Mouse (Mus musculus) erythroblast, adult 5-6 weeks (primary cell): ENCODE measurements around the gene Caly. TPM values are rescaled to one million over a fixed set of nuclear protein-coding genes. Genes with fewer than 3 reads are reported as not detected.

Experiments used
- ATAC-seq: replicated peaks from 2 replicates; pipeline ENCODE4 v1.8.0; 2016; ENCODE audit warnings: moderate number of reproducible peaks, mild to moderate bottlenecking, moderate TSS enrichment, inconsistent platforms; ENCODE audit not compliant: poor library complexity, low FRiP score, severe bottlenecking
- total RNA-seq, 2 experiments: library from RNA; stranded (forward) in 1 of 2; stranded (reverse) in 1 of 2; fragments of 150-400 nt in 1 of 2; fragments of 200-764, 138-1000 nt in 1 of 2; gene quantifications; 2 replicates each; pipeline versions ENCODE4 v1.2.3 to v1.2.4; 2015 to 2017; ENCODE audit warnings: low replicate concordance in 2 of 2

Caly gene
- total RNA-seq, 2 experiments from 2014 or later = not detected

GRCm38 (mm10) chr7:140048361-140049114, 33.8 kb downstream of the Caly start, which contains the start of gene Msx3:
TSS of gene Msx3 (minus strand) at chr7:140049089.
- ATAC-seq = no peak

- ATAC-seq = no peak
Observed at GRCm38 (mm10) chr7:140047811-140048311, 34.5 kb downstream of the Caly start.

DNA sequence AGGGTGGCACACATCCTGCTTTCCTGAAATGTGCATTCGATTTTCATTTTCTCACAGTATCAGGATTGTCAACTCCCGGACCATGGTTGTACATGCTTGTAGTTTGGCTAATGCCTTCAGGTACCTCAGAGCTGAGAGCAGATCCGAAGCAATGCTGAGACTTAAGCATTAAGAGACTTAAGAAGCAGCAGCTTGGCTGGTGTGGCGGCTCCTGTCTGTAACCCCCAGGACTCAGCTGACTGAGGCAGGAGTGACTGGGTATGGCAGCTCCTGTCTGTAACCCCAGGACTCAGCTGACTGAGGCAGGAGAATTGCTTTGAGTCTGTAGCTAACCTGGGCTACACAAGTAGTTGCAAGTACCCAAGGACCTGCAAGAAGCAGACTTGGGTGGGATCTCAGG, 36.8 kb downstream of the Caly start:
- no peak for ATAC-seq

- no peak for ATAC-seq
Observed at GRCm38 (mm10) chr7:140042728-140043127, 39.6 kb downstream of the Caly start.

- 0 out of 2 replicates have a peak, but pooled peaks have one; percentile 8 for ATAC-seq
Observed at GRCm38 (mm10) chr7:140037171-140037555, 45.2 kb downstream of the Caly start.

- peak; percentile 93 for ATAC-seq
Observed at GRCm38 (mm10) chr7:140036281-140037170, 45.8 kb downstream of the Caly start, which contains the start of the genes Zfp511 and Tubgcp2. TSS of gene Zfp511 (plus strand) at chr7:140036391. TSS of gene Tubgcp2 (minus strand) at chr7:140036669.

DNA sequence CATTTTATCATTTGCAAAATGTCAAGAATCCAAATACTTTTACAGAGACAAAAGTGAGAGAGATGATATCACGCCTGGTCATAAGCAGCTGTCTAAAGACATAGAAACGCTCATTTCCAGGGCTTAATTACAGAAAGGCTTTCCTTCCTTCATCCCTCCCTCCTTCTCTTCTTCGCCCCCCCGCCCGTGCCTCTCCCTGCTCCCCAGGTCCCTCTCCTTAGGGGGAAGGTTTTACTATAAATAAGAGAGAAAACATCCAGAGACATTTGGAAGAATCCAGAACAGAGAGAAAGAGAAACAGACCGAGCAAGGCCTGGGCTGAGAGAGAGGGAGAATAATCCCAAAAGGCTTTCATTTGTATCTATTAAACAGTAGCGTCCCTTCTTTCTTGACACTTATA, 46.9 kb downstream of the Caly start:
- ATAC-seq = no peak

GRCm38 (mm10) chr7:140033386-140033785, 49.0 kb downstream of the Caly start:
- ATAC-seq = no peak

GRCm38 (mm10) chr7:140032366-140032765, 50.0 kb downstream of the Caly start:
- ATAC-seq = no peak

GRCm38 (mm10) chr7:140031771-140032170, 50.6 kb downstream of the Caly start:
- ATAC-seq = no peak

Other genes with a start within 250 kb of the Caly start
- gene Adgra1, start 248.4 kb downstream of the Caly start, total RNA-seq (2015; ENCODE audit: low replicate concordance) = not detected in 2 replicates
- gene Adgra1, start 248.4 kb downstream of the Caly start, total RNA-seq (2017; ENCODE audit: low replicate concordance) = not detected in 2 replicates
- not detected in 2 replicates for gene Kndc1, start 187.9 kb downstream of the Caly start, total RNA-seq (2015; ENCODE audit: low replicate concordance)
- gene Kndc1, start 187.9 kb downstream of the Caly start, total RNA-seq (2017; ENCODE audit: low replicate concordance) = not detected in 2 replicates
- gene Utf1, start 138.8 kb downstream of the Caly start, total RNA-seq (2015; ENCODE audit: low replicate concordance) = not detected in 2 replicates
- not detected in 2 replicates for gene Utf1, start 138.8 kb downstream of the Caly start, total RNA-seq (2017; ENCODE audit: low replicate concordance)
- not detected in 2 replicates for gene 6430531B16Rik, start 103.8 kb downstream of the Caly start, total RNA-seq (2015; ENCODE audit: low replicate concordance)
- gene 6430531B16Rik, start 103.8 kb downstream of the Caly start, total RNA-seq (2017; ENCODE audit: low replicate concordance) = 2.0 TPM in 1 of 2 replicates, not detected in the other
- 6.9 and 8.3 TPM in 2 replicates for gene Adam8, start 90.0 kb downstream of the Caly start, total RNA-seq (2015; ENCODE audit: low replicate concordance)
- gene Adam8, start 90.0 kb downstream of the Caly start, total RNA-seq (2017; ENCODE audit: low replicate concordance) = 7.3 and 7.8 TPM in 2 replicates
- 11.5 and 12.5 TPM in 2 replicates for gene Zfp511, start 46.2 kb downstream of the Caly start, total RNA-seq (2015; ENCODE audit: low replicate concordance)
- gene Zfp511, start 46.2 kb downstream of the Caly start, total RNA-seq (2017; ENCODE audit: low replicate concordance) = 5.8 and 6.6 TPM in 2 replicates
- 9.4 and 14.6 TPM in 2 replicates for gene Tubgcp2, start 45.9 kb downstream of the Caly start, total RNA-seq (2015; ENCODE audit: low replicate concordance)
- 8.3 and 9.6 TPM in 2 replicates for gene Tubgcp2, start 45.9 kb downstream of the Caly start, total RNA-seq (2017; ENCODE audit: low replicate concordance)
- not detected in 2 replicates for gene Msx3, start 33.5 kb downstream of the Caly start, total RNA-seq (2015; ENCODE audit: low replicate concordance)
- not detected in 2 replicates for gene Msx3, start 33.5 kb downstream of the Caly start, total RNA-seq (2017; ENCODE audit: low replicate concordance)
- not detected in 2 replicates for gene Prap1, start 10.8 kb upstream of the Caly start, total RNA-seq (2015; ENCODE audit: low replicate concordance)
- gene Prap1, start 10.8 kb upstream of the Caly start, total RNA-seq (2017; ENCODE audit: low replicate concordance) = not detected in 2 replicates
- 6.1 TPM in 1 of 2 replicates, not detected in the other for gene Fuom, start 19.9 kb upstream of the Caly start, total RNA-seq (2015; ENCODE audit: low replicate concordance)
- 2.1 TPM in 1 of 2 replicates, not detected in the other for gene Fuom, start 19.9 kb upstream of the Caly start, total RNA-seq (2017; ENCODE audit: low replicate concordance)
- 0.84 and 3.3 TPM in 2 replicates for gene Paox, start 33.3 kb upstream of the Caly start, total RNA-seq (2015; ENCODE audit: low replicate concordance)
- gene Paox, start 33.3 kb upstream of the Caly start, total RNA-seq (2017; ENCODE audit: low replicate concordance) = 1.2 and 7.9 TPM in 2 replicates
- gene Echs1, start 33.9 kb upstream of the Caly start, total RNA-seq (2015; ENCODE audit: low replicate concordance) = 12.5 and 23.4 TPM in 2 replicates
- gene Echs1, start 33.9 kb upstream of the Caly start, total RNA-seq (2017; ENCODE audit: low replicate concordance) = 9.2 and 25.3 TPM in 2 replicates
- 2.1 and 2.5 TPM in 2 replicates for gene Mtg1, start 55.0 kb upstream of the Caly start, total RNA-seq (2015; ENCODE audit: low replicate concordance)
- gene Mtg1, start 55.0 kb upstream of the Caly start, total RNA-seq (2017; ENCODE audit: low replicate concordance) = 1.6 TPM in 1 of 2 replicates, not detected in the other
- not detected in 2 replicates for gene Sprn, start 72.3 kb upstream of the Caly start, total RNA-seq (2015; ENCODE audit: low replicate concordance)
- not detected in 2 replicates for gene Sprn, start 72.3 kb upstream of the Caly start, total RNA-seq (2017; ENCODE audit: low replicate concordance)
- not detected in 2 replicates for gene Olfr522, start 82.2 kb upstream of the Caly start, total RNA-seq (2015; ENCODE audit: low replicate concordance)
- not detected in 2 replicates for gene Olfr522, start 82.2 kb upstream of the Caly start, total RNA-seq (2017; ENCODE audit: low replicate concordance)
- not detected in 2 replicates for gene Olfr523, start 90.7 kb upstream of the Caly start, total RNA-seq (2015; ENCODE audit: low replicate concordance)
- gene Olfr523, start 90.7 kb upstream of the Caly start, total RNA-seq (2017; ENCODE audit: low replicate concordance) = not detected in 2 replicates
- gene Olfr524, start 123.4 kb upstream of the Caly start, total RNA-seq (2015; ENCODE audit: low replicate concordance) = 0.19 TPM in 1 of 2 replicates, not detected in the other
- not detected in 2 replicates for gene Olfr524, start 123.4 kb upstream of the Caly start, total RNA-seq (2017; ENCODE audit: low replicate concordance)
- gene Cd163l1, start 135.7 kb upstream of the Caly start, total RNA-seq (2015; ENCODE audit: low replicate concordance) = not detected in 2 replicates
- not detected in 2 replicates for gene Cd163l1, start 135.7 kb upstream of the Caly start, total RNA-seq (2017; ENCODE audit: low replicate concordance)
- not detected in 2 replicates for gene 5830411N06Rik, start 164.7 kb upstream of the Caly start, total RNA-seq (2015; ENCODE audit: low replicate concordance)
- gene 5830411N06Rik, start 164.7 kb upstream of the Caly start, total RNA-seq (2017; ENCODE audit: low replicate concordance) = 0.42 TPM in 1 of 2 replicates, not detected in the other
- gene Olfr525, start 238.3 kb upstream of the Caly start, total RNA-seq (2015; ENCODE audit: low replicate concordance) = not detected in 2 replicates
- under 0.01 TPM in 1 of 2 replicates, not detected in the other for gene Olfr525, start 238.3 kb upstream of the Caly start, total RNA-seq (2017; ENCODE audit: low replicate concordance)